Mouse (Mus musculus) yolk sac, embryonic 10.5 days (tissue): ENCODE measurements around the gene Nsun2.

ENCODE experiments used
- DNase-seq: peaks from one replicate; pipeline ENCODE4 v3.0.0-alpha.2; 2017; ENCODE audit warnings: low spot score

Nsun2 gene

DNA sequence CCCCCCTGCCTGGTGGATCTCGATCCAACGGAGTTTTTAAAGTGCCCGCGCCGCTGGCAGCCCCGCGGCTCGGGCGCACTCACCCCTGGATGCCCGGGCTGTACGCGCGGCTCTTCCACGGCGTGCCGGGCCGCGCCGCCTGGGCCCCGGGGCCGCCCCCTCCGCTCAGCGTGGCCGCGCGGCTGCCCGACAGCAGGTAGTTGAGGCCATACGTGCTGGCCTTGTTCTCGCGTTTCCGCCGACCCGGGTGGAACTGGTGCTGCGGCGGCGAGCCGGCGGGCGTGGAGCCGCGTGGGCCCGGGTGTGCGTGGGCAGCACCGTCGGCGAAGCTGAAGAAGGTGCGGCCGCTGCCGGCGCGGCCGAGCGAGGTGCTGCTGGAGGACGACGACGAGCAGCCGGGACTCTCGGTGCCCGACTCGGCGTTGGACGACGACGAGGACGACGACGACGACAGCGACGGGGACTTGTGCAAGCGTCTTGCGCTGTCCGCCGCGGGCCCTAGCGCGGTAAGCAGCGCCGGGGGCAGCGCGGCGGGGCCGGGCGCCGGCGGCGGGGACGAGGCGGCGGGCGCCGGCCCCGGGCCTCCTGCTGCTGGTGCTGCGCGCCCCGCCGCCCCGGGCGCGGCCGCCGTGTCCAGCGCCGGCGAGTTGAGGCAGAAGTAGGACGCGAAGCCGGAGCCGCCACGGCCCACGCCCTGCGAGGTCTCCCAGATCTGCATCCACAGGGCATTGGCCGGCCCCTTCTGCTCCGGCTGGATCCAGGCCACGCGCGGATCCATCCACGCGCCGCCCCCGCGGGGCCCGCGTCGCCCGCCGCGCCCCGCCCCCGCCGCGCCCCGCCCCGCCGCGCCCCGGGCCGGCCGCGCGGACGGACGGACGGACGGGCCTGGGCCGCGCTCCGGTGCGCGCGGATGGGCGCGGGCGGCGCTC lies at the start of gene Nsun2:
Gene Nsun2 (plus strand): TSS at position 342 of the 929 bp plus-strand sequence.
- DNase-seq = no peak

DNA sequence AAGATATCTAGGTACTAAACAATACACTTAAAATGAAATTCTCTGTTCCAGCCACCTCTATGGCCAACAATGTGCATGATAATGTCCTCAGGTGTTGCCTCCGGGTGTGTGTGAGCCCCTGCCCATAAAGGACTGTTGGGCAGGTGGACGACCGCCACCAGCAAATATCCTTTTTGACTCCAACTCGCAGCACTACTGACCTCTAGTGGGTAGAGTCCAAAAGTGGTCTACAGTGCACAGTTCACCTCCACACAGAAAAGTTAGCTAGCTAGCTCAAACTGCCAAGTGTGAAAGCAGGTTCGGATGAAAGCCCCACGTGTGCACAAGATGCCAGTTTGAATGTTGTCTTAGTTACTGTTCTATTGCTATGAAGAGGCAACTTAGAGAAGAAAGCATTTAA lies 48.2 kb upstream of the Nsun2 start:
- DNase-seq = no peak

DNA sequence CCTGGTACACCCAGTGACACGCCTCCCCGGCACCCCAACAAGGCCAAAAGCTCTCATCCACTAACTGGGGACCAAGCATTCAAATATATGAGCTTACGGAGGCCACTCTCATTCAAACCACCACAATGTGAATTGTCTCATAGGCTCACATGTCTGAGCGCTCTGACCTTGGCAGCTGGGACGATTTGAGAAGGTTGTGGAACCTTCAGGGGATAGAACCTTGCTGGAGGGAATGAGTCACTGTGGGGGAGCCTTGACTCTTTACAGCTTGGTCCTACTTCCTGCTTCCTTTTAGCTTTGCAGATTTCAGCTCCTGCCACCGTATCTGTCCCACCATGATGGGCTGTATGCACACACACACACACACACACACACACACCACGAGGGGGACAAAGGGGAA lies 47.7 kb upstream of the Nsun2 start:
- DNase-seq = no peak

DNA sequence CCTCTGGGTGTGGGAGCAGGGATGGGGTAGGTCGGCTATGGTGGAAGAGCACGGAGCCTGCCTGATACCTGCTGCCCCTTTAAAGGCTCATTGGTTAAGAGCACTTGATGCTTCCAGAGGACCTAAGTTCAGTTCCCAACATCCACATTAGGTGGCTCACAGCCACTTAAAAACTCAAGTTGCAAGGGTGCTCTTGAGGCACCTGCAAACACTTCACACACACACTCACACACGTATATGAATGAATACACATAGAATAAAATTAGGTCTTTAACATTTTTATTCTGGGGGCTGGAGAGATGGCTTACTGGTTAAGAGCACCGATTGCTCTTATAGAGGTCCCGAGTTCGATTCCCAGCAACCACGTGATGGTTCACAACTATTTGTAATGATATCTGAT lies 46.4 kb upstream of the Nsun2 start:
- no peak for DNase-seq

DNA sequence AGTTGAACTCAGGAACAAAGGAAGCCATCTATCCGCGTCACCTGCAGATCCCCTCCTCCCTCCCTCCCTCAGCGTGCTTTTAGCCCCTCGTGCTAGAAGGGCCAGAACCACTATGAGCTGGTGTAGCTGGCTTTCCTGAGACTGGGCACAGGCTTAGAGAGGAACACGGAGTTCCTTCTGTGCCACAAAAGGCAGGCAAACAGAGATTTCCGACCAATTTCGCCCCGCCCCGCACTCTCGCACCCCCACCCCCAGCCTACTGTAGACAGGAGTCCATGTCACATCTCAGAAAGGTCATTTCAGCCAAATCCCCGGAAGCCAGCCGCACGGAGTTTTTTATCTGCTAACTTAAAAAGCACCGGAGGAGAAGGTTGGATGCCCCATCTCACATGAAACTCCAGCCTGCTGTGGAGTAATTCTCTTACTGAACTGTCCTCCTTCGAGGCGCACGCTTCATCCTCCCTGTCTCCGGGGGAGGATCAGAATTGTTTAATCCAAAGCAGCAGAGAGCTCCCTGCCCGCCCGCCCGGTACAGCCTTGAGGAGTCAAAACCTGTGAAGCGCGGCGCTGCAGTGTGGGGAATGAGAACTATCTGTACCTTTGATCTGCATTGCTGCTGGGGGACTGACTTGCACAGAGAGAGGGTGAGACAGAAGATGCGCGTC lies 45.8 kb upstream of the Nsun2 start:
- no peak for DNase-seq

DNA sequence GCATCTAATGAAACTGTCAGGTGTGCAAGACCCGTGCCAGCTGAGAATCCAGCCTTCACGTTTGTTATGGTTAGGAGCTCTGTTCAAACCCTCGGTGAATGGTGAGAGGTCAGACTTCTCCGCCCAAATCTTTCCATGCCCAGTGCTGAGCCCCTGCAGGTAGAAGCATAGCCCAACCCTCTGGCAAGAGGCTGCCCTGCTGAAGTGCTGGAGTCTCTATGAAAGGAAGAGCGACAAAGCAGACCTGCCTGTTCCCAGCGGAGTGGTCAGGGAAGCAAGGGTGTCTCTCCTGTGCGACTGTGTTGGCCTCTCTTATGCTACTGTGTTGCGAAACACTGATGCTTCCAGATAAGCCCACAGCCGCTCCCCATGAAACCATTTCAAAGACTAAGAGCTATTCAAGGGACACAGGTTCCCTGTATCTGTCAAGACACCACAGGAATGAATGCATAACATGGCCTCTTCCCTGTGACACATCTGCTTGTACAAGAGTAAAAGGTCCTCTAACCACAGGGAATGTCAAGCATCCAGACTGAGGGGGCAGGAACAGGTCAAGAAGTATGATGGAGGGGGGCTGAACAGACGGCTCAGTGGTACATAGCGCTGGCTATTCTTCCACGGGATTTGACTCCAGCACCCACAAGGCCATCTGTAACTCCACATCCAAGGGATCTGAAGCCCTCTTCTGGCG lies 44.8 kb upstream of the Nsun2 start:
- DNase-seq = no peak

DNA sequence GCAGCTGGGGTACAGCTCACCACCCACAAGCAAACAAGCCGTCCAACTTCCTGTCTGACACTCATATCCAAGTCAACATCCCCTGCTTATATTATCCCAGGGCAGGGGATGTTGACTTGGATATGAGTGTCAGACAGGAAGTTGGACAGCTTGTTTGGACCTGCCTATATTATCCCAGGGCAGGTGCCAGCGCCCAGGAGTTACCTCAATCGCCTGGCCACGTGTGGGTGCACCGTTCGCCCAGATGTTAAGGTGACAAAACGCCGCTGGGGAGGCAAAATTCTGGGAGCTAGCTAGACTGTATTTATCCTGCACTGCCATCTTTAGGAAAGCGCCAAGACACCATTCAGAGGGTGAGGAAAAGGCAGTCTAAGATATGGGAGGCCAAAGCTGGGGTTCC lies 43.8 kb upstream of the Nsun2 start:
- no peak for DNase-seq

DNA sequence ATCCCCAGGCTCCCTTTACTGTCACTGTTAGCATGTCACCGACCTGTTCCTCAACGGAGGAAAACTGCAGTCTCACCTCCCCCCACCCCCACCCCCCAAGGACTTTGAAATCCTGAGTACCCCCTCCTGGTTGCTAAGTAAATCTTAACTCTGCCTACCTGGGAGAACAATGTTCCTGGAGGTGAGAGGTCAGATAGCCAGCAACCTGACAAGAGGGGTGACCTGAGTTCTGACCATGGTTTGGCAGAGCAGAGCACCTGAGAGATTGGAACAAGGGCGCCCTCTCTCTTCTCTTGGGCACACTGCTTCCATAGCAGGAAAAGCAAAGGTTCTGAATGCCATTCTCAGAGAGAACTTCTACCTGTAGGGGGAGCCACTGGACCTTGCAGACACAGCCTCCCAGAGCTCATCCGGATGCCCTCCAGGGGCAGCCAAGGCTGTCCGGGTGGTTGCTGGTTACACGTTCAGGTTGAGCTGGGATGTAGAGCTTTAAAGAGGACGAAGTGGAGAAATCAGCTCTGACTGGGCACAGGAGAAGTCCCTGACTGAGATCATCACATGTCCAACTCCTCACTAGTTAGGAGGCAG lies 40.6 kb upstream of the Nsun2 start:
- DNase-seq = peak; percentile 73

DNA sequence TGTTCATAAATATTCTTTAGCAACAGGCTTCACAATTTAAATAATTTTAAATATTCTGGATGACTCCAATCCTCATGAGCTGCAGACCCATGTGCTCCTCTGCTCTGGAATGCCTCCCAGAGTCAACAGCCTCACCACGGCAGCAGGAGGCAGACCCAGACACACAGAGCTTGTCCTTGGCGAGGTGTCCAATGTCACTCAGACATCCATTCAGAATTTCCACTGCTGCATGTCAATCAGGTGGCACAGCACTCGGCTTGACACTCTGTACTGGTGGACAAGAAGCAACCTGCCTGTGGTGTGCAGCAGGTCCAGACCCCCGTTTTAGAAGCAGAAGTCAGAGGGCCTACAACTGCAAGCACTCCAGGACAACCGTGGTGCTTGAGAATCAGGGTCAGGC lies 35.3 kb upstream of the Nsun2 start:
- DNase-seq = no peak

DNA sequence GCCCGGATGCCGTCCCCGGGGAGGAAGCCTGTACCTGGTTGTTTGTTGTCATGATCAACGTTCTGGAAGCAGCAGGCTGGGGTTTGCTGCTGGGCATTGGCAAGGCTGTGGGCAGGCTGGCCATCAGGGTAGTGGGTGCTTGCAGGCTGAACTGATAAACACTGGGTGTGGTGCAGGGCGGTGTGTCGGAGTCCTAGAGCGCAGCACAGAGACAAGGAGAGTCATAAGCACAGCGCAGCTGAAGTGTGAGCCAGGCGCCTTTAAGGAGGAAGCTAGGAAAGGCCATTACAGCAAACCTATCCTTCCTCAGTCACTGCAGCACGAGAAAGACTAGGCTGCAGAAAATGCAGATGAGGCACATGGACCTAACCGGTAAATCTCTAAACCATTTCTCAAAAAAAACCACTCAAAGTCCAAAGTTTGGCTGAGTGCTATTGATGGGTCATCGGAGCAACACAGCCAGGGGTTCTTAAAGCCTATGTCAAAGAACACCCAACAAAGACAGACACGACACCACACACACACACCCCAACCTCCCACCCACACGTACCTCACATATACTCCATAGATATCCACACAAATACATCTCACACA lies 31.3 kb upstream of the Nsun2 start:
- DNase-seq = peak; percentile 57

DNA sequence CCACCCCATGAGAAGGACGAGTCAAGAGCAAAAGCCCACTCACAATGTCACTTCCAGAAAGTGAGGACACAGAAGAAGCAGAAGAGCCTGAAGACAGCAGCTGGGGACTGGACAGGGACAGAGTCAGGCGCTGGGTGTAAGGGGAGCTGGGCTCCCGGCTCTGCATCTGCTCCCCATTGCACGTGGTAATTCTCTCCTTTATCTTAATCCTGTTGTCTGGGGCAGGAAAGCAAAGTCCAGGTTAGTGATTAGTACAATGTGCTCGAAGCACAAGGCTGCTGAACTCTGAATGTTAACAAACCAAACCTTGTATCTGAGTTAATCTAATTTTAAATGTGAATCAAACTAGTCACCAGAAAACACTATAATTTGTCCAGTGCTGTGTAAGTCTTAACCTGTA lies 30.7 kb upstream of the Nsun2 start:
- DNase-seq = peak; percentile 63

DNA sequence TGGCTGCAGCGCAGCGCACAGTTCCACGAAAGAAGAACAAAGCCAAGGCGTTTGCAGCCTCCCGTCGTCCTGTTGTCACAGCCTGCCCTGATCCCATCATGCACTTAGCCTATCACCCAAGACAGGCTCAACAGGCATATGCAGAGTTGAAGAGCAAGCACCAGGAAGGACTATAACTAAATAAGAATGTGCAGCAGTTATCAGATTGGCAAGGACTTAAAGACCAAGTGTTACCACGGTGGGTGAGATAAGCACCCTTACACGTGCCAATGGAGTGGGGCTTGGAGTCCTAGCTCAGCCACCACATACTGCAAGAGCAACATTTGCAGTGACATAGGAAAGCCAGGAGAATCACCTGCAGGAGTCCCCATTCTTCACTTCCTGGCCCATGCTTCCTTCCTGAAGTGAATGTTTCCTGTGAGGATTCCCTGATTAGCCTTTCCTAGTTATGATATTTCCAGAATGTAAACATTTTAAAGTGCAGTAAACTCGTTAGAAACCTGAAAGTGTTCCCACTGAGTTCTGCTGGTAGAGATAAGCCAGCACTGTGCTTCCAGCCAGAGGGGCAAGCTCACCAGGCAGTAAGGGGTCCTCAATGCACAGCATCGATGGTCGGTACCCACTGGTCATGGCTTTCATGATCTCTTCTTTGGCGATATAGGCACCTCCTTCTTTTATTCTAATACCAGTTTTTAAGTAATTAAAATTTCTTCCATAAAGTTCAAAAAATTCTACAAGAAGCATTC lies 27.0 kb upstream of the Nsun2 start:
- no peak for DNase-seq

DNA sequence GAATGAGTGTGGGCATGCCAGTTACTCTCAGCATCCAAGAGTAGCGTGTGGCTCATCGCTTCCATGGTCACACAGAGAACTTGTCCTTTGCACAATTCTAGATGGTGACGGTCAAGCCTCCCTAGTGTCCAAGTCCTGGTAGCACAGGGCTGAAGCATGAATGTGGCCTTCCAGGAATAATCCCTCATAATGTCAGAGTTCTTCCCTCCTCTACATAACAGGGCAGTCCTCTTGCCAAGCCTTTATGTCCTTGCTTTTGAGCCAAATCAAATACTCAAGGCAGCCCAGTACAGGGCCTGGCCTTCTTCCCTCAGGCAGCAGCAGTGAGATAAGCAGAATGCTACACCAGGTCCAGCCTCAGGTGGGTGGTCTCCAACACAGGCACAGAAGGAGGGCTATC lies 25.9 kb upstream of the Nsun2 start:
- no peak for DNase-seq

DNA sequence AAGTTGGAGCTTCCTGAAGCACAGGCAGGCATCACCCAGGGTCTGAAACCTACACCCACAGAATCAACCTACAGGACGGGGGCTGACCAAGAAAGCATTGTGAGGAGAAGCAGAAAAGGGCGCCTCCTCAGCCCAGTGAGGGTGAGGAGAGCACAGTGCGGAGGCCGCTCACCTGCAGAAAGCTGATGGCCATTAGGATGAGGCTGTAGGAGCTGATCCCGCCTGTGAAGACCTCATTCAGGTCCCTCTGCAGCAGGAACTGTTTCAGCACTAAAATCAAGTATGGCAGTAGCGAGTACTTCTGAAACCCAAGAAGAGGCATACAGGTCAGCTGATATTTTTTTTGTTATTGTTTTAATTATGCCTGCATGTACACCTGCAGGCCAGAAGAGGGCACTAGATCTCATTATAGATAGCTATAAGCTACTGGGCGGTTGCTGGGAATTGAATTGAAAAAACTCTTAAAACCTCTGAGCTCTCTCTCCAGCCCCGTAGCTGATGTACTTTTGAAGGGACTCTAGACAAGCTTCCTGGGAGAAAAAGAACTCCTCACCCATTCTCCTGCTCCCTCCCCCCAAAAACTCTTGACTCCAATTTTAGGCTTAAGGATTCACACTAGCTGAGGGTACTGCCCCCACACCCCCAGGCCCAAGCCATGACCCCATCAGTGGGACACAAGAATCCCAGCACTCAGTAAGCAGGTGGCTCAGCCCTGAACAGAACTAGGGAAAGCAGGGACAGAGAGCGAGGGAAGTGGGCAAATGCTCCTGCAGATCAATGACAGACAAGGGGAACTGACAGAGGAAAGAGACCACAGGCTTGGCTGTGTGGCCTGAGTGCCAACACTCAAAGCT lies 23.9 kb upstream of the Nsun2 start:
- DNase-seq = no peak

DNA sequence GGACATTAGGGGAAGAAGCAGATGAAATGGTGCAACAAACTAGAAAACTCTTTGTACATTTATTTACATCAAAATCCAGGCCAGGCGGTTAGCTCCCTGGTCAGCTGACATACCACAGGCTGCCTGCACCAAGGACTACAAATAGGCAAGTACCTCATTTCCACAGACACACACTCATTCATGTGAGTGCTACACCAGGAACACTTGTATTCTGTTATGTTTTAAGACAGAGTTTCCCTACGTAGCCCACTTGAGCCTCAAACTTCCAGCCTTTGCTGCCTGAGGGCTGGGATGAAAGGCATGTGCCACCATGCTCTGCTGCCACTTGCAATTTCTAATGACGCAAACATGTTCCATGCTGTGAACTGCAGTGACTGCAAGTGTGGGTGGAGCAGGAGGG lies 18.5 kb upstream of the Nsun2 start:
- DNase-seq = no peak

DNA sequence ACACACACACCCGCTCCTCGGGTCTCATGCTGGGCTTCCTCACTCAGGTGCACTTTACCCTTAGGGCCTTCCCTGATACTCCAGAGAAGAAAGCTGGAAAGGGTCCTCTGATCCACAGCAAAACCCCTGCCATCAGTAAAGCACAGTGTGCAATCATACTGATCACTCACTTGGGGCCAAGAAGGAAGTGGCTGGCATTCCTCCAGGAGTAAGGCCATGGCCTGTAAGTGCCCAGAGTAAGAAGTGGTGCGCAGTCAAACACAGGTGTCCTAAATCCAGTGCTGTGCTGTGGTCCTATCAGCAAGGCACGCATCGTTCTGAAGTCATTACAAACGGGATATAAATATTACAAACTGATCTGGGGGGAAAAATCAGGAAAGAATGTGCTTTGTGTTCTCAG lies 16.1 kb upstream of the Nsun2 start:
- DNase-seq = no peak

DNA sequence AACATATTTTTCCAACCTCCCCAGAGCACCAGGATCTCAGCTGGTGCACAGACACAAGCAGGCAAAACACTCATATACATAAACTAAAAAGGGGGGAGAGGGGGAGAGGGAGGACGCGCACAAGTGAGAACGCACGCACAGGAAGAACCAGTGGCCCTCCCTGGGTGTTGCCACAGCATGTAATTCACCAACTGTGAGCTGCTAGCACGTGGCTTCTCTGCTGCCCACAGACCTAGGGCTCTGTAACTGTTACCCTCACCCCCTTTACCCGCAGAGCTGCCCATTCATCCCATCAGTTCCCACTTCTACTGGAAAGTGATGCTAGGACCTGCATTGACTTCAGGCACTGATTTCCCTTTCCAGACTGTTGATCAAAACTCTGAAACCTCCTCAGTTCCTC lies 14.4 kb upstream of the Nsun2 start:
- no peak for DNase-seq

DNA sequence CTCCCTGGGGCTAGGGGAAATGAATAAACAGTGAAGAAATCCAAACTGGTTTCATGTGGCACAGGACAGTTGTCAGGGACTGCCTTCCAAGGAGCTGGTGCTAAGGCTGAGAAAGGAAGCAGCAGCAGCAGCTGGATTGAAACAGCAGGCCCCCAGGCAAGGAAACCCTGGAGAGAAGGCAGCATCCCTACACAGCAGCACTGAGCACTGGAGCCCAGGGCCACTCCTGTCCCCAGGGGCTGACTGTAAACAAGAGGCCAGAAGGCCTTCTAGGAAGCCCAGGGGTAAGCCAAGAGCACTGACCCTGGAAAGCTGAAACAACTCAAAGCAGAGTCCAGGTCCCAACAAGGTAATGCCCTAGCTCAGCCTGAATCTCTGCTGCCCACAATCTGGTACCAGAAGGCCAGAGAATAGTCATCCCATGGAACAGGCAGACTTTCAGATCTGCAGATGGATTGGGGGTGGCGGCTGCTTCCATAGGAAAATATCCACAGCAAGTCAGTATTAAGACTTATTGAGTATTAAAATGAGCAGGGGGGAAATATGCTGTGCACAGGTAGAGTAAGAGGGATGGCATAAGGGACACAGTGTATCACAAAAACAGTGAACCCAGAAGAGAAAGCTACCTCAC lies 11.3 kb upstream of the Nsun2 start:
- no peak for DNase-seq

DNA sequence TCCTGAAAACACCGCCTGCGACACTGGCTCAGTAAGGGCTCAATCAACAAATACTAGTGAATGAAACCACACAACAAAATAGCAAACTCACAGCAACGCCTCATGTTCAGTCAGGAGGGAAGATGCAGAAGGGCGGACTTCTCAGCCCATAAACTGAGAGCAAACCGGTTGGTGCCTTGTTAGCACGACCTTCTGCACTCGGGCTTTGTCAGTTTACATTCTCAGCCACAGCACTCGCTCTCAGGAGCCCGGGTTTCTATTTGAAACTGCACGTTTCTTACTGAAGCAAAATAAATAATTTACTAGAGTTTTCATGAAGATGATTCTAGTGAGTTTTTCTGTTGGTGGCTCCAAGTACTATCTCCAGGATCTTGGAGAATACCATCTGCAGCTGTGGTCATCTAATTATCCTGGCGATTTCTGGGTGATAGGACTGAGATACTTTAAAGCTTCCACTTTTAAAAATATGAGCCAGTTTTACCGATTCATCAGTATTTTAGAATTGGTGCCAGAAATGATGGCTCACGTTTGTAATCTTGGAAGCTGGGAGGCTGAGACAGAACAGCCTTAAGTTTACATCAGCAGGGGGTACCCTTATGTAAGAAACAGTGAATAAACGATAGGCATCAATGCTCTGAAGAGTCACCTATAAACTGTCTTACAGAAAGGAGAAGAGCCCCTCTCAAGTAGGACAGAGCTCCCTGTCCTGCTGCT lies 9.9 kb upstream of the Nsun2 start:
- DNase-seq = peak; percentile 54
